Mouse (Mus musculus): Measurements from ENCODE around the gene Erf. TPM values are rescaled to one million over a fixed set of nuclear protein-coding genes. Genes with fewer than 3 reads are reported as not detected.

The Erf gene
- total RNA-seq, 1 experiment from 2014 or later, result 34.4 TPM

GRCm38 (mm10) chr7:25238829-25239623, 11.5 kb downstream of the Erf start:
- DNase-seq, result peak; percentile 90

GRCm38 (mm10) chr7:25238015-25238706, 12.4 kb downstream of the Erf start:
- DNase-seq, result peak; percentile 93

- peak; percentile 99 for DNase-seq
These were observed 13.1 kb downstream of the Erf start, which contains the start of gene Gsk3a for GRCm38 (mm10) chr7:25237249-25238014. TSS of gene Gsk3a (minus strand) at chr7:25237851.

GRCm38 (mm10) chr7:25235526-25235925, 15.0 kb downstream of the Erf start:
- peak; percentile 2 for DNase-seq

GRCm38 (mm10) chr7:25233061-25233460, 17.5 kb downstream of the Erf start:
- no peak for DNase-seq

GRCm38 (mm10) chr7:25232101-25232648, 18.4 kb downstream of the Erf start:
- DNase-seq, result no peak

GRCm38 (mm10) chr7:25230690-25231285, 19.8 kb downstream of the Erf start:
- no peak for DNase-seq

GRCm38 (mm10) chr7:25227523-25228300, 22.8 kb downstream of the Erf start:
- DNase-seq, result no peak

GRCm38 (mm10) chr7:25222275-25222967, 28.1 kb downstream of the Erf start:
- DNase-seq, result no peak

GRCm38 (mm10) chr7:25221102-25221883, 29.3 kb downstream of the Erf start, which contains the start of gene Zfp526:
TSS of gene Zfp526 (plus strand) at chr7:25221425.
- DNase-seq, result peak; percentile 99

- peak; percentile 47 for DNase-seq
These were observed 30.0 kb downstream of the Erf start, which contains the start of gene Dedd2 for GRCm38 (mm10) chr7:25220457-25221101. TSS of gene Dedd2 (minus strand) at chr7:25220615.

GRCm38 (mm10) chr7:25219756-25220456, 30.7 kb downstream of the Erf start:
- DNase-seq, result peak; percentile 97

- DNase-seq, result no peak
These were observed 31.2 kb downstream of the Erf start for GRCm38 (mm10) chr7:25219416-25219750.

GRCm38 (mm10) chr7:25218705-25219415, 31.7 kb downstream of the Erf start:
- DNase-seq, result peak; percentile 67

- no peak for DNase-seq
These were observed 32.7 kb downstream of the Erf start for GRCm38 (mm10) chr7:25217653-25218395.

- DNase-seq, result no peak
These were observed 36.4 kb downstream of the Erf start for GRCm38 (mm10) chr7:25214172-25214571.

GRCm38 (mm10) chr7:25213099-25213498, 37.5 kb downstream of the Erf start:
- DNase-seq, result no peak
